Mouse (Mus musculus): ENCODE results near the gene Clec4d.

Gene Clec4d

DNA sequence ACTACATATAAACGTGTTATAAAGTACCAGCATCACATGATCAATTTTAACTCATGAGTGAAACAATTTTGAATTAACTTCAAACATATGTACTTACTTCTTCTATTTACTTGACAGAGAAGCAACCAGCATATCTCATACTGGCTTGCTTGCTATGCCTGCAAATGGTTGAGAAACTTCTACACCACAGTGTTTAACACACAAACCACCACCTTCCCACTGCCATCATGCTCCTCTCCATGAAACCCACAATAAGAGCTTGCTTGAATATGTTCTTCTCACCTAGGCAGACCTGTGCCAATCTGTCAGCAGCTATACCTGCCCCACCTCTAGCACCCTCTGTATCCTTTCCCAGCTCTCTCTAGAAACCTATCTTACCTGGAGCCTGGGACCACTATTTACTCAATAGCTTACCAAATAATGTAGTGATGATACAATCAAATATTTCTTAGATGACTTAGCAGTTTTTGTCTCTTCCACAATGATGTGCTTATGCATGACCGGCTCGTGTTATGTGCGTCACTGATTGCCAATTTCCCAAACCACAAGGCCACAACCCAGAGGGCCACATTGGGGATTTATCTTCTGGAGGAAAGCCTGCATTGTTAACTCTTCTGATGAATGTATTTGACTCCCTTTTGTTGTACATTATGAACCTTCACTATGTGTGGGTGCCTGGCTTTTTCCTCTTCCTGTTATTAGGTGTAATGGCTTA is 1.9 kb upstream of the Clec4d start:
- no peaks in the 10 kb centered on the region for H3K4me1 ChIP-seq (replicated peaks; ENCODE audit: low read depth, low read length)
- no peaks in the 10 kb centered on the region for H3K36me3 ChIP-seq (ENCODE audit: insufficient read depth, low read length)
- H3K4me3 ChIP-seq (replicated peaks; ENCODE audit: low read length), result no peak overlapping the region
- H3K9me3 ChIP-seq (ENCODE audit: low read length), result peaks cover 23% of the 10 kb centered on the region
- no peaks in the 10 kb centered on the region for H3K27me3 ChIP-seq (ENCODE audit: insufficient read depth, low read length)
- TF ChIP-seq CTCF (conservative IDR thresholded peaks at IDR 0.05; ENCODE audit: low read length) (no peak), POU5F1 (IDR thresholded peaks at IDR 0.05; ENCODE audit: borderline replicate concordance, low read length) (no peak), NANOG (IDR thresholded peaks at IDR 0.05; ENCODE audit: borderline replicate concordance, low read length) (no peak)

DNA sequence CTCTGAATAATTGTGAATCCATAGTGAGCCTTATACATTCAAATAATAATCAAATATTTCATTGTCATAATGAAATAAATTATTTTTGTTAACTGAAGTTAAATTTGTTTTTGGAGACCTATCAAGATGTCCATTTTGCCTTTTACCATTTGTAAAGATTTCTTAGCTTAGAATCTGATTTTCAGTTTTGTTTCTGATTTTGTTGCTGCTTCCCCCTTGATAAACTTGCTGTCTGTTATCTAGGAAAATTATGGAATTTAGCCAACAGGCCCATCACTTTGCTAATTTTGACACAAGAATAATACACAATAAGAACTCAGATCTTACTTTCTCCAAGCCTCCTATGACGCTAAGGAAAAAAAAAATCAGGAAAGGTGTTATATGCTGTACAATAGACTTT is 1.0 kb upstream of the Clec4d start:
- no peak for TF ChIP-seq POU5F1 (IDR thresholded peaks at IDR 0.05; ENCODE audit: borderline replicate concordance, low read length)
- TF ChIP-seq CTCF (conservative IDR thresholded peaks at IDR 0.05; ENCODE audit: low read length), result no peak
- TF ChIP-seq NANOG (IDR thresholded peaks at IDR 0.05; ENCODE audit: borderline replicate concordance, low read length), result no peak
- H3K9me3 ChIP-seq (ENCODE audit: low read length), result peaks cover 19% of the 10 kb centered on the region
- H3K4me3 ChIP-seq (replicated peaks; ENCODE audit: low read length), result no peak overlapping the region
- no peaks in the 10 kb centered on the region for H3K27me3 ChIP-seq (ENCODE audit: insufficient read depth, low read length)
- no peaks in the 10 kb centered on the region for H3K4me1 ChIP-seq (replicated peaks; ENCODE audit: low read depth, low read length)
- H3K36me3 ChIP-seq (ENCODE audit: insufficient read depth, low read length), result no peaks in the 10 kb centered on the region

DNA sequence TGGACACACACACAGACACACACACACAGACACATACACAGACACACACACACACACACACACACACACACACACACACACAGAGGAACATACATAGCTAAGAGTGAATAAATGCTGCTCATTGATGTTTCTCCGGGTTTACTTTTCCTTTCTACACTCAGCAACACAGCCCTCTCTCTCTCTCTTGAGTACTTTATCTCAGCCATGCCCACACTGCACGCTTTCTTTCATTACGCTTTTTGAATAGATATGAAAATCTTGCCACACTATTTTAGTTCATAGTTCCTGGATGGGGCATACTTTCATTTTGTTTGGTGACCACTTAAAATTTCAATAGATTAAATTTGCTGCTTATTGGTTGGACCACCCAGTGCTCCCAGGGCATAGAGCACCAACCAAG is 2.3 kb downstream of the Clec4d start:
- TF ChIP-seq NANOG (IDR thresholded peaks at IDR 0.05; ENCODE audit: borderline replicate concordance, low read length), result no peak
- TF ChIP-seq POU5F1 (IDR thresholded peaks at IDR 0.05; ENCODE audit: borderline replicate concordance, low read length), result no peak
- no peak for TF ChIP-seq CTCF (conservative IDR thresholded peaks at IDR 0.05; ENCODE audit: low read length)
- Histone ChIP-seq H3K4me3 (replicated peaks; ENCODE audit: low read length) (no peak overlapping the region), H3K36me3 (ENCODE audit: insufficient read depth, low read length) (no peaks in the 10 kb centered on the region), H3K4me1 (replicated peaks; ENCODE audit: low read depth, low read length) (no peaks in the 10 kb centered on the region), H3K27me3 (ENCODE audit: insufficient read depth, low read length) (no peaks in the 10 kb centered on the region), H3K9me3 (ENCODE audit: low read length) (no peaks in the 10 kb centered on the region)

DNA sequence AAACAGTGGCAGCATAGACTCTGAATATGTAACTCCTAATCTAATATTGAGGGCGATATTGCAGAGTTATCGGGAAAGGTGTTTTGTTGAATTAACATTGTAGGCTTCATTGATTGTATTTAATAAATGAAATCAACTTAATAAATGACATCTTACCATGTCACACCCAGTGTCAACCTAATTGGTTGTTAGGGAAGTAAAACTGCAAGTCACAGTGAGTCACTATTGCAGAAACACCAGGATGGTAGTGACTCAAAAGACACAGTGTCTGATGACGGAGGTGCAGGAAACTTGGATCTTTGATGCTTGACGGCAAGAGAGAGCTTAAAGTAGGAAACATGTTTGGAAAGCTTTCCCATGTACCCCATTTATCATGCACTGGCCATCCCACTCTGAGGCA is 3.9 kb downstream of the Clec4d start:
- Histone ChIP-seq H3K27me3 (ENCODE audit: insufficient read depth, low read length) (no peaks in the 10 kb centered on the region), H3K4me3 (replicated peaks; ENCODE audit: low read length) (no peak overlapping the region), H3K9me3 (ENCODE audit: low read length) (no peaks in the 10 kb centered on the region), H3K4me1 (replicated peaks; ENCODE audit: low read depth, low read length) (no peaks in the 10 kb centered on the region), H3K36me3 (ENCODE audit: insufficient read depth, low read length) (no peaks in the 10 kb centered on the region)
- TF ChIP-seq NANOG (IDR thresholded peaks at IDR 0.05; ENCODE audit: borderline replicate concordance, low read length) (no peak), POU5F1 (IDR thresholded peaks at IDR 0.05; ENCODE audit: borderline replicate concordance, low read length) (no peak), CTCF (conservative IDR thresholded peaks at IDR 0.05; ENCODE audit: low read length) (no peak)

DNA sequence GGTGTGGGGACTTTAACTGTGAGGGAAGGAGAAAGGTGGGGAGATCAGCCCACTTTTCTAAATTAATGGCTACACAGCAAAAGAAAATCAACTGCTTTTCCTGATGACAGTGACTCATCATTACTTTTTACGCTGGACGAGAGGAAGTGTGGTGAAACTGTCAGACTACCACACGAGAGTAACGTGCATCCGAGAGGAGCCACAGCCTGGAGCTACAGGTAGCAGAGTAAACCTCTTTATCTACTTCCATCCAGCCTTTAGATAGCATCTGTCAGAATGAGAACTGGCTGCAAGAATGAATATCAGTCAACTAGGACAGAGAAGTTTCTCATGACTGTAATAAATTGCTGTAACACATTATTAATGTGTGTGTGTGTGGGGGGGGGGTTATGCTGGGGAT is 5.0 kb downstream of the Clec4d start:
- H3K9me3 ChIP-seq (ENCODE audit: low read length), result no peaks in the 10 kb centered on the region
- H3K4me1 ChIP-seq (replicated peaks; ENCODE audit: low read depth, low read length), result no peaks in the 10 kb centered on the region
- H3K27me3 ChIP-seq (ENCODE audit: insufficient read depth, low read length), result no peaks in the 10 kb centered on the region
- no peak overlapping the region for H3K4me3 ChIP-seq (replicated peaks; ENCODE audit: low read length)
- H3K36me3 ChIP-seq (ENCODE audit: insufficient read depth, low read length), result no peaks in the 10 kb centered on the region
- no peak for TF ChIP-seq NANOG (IDR thresholded peaks at IDR 0.05; ENCODE audit: borderline replicate concordance, low read length)
- TF ChIP-seq CTCF (conservative IDR thresholded peaks at IDR 0.05; ENCODE audit: low read length), result no peak
- no peak for TF ChIP-seq POU5F1 (IDR thresholded peaks at IDR 0.05; ENCODE audit: borderline replicate concordance, low read length)

DNA sequence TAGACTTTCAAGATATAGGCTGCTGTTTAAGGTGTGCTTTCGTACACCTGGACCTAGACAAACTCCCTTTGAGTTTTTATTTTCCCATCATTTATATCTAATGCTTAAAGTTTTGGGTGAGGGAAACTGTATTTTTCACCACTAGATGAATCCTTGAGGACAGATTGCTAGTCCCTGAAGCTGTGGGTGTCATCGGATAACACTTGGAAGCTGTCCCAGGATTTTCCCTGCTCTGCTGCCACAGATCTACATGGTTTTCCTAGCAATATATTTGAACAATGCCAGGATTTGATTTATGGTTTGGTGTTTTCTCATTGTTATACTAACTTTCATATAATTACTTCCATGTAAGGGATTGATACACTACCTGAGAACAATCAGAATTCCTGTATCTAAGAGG is 17.5 kb downstream of the Clec4d start:
- no peak overlapping the region for H3K4me3 ChIP-seq (replicated peaks; ENCODE audit: low read length)
- no peaks in the 10 kb centered on the region for H3K4me1 ChIP-seq (replicated peaks; ENCODE audit: low read depth, low read length)
- no peaks in the 10 kb centered on the region for H3K27me3 ChIP-seq (ENCODE audit: insufficient read depth, low read length)
- H3K36me3 ChIP-seq (ENCODE audit: insufficient read depth, low read length), result no peaks in the 10 kb centered on the region
- peaks cover 19% of the 10 kb centered on the region for H3K9me3 ChIP-seq (ENCODE audit: low read length)
- TF ChIP-seq POU5F1 (IDR thresholded peaks at IDR 0.05; ENCODE audit: borderline replicate concordance, low read length), result no peak
- TF ChIP-seq NANOG (IDR thresholded peaks at IDR 0.05; ENCODE audit: borderline replicate concordance, low read length), result no peak
- no peak for TF ChIP-seq CTCF (conservative IDR thresholded peaks at IDR 0.05; ENCODE audit: low read length)

DNA sequence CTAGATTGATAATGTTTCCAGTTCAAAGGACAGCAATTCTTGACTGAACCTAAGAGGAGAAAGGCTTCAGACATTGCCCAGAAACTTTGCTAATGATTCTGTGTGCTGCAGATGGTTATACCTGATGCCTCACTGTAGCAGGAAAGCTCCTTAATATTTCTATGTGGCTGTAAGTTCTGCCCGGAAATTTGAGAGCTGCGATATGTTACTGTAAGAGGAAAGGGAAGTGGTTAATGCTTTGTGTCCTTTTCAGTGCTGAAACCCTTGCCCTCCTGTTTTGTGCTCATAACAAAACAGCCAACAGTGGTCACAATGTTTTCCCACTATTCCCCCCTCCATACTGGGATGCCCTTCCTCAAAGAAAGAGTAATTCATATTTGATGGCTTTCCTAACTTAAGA is 24.4 kb downstream of the Clec4d start:
- Histone ChIP-seq H3K36me3 (ENCODE audit: insufficient read depth, low read length) (no peaks in the 10 kb centered on the region), H3K27me3 (ENCODE audit: insufficient read depth, low read length) (no peaks in the 10 kb centered on the region)

DNA sequence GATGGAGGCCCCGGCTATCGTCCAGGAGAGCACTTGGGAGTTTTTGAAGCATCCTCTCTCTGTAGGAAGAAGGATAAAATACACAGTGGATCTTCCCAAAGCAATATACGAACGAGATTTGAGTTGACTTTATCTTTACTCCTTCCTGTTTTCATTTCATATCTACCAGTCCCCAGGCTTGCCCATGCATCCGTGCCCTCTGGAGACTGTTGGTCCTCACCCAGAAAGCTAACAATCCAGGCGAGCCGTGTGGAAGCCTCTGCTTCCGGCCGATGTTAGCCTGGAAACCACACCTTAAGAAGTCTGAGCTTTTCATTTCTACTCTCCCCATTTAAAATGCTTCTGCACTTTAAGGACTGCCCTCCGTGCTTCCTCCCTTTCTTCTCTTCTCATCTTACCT is 27.0 kb downstream of the Clec4d start:
- H3K9me3 ChIP-seq (ENCODE audit: low read length), result peaks cover 6% of the 10 kb centered on the region; the same call in 1 of the 2 replicates
- H3K4me3 ChIP-seq (replicated peaks; ENCODE audit: low read length), result no peak overlapping the region
- peaks cover 4% of the 10 kb centered on the region; the same call in 1 of the 2 replicates for H3K4me1 ChIP-seq (replicated peaks; ENCODE audit: low read depth, low read length)
- no peaks in the 10 kb centered on the region for H3K27me3 ChIP-seq (ENCODE audit: insufficient read depth, low read length)
- no peaks in the 10 kb centered on the region for H3K36me3 ChIP-seq (ENCODE audit: insufficient read depth, low read length)
- TF ChIP-seq NANOG (IDR thresholded peaks at IDR 0.05; ENCODE audit: borderline replicate concordance, low read length), result no peak
- TF ChIP-seq POU5F1 (IDR thresholded peaks at IDR 0.05; ENCODE audit: borderline replicate concordance, low read length), result no peak
- TF ChIP-seq CTCF (conservative IDR thresholded peaks at IDR 0.05; ENCODE audit: low read length), result no peak

More for the DNA sequence above, 24.4 kb downstream of the Clec4d start:
- Histone ChIP-seq H3K4me3 (replicated peaks; ENCODE audit: low read length) (no peak overlapping the region), H3K9me3 (ENCODE audit: low read length) (no peaks in the 10 kb centered on the region), H3K4me1 (replicated peaks; ENCODE audit: low read depth, low read length) (peaks cover 4% of the 10 kb centered on the region; the same call in 1 of the 2 replicates)
- TF ChIP-seq POU5F1 (IDR thresholded peaks at IDR 0.05; ENCODE audit: borderline replicate concordance, low read length) (no peak), CTCF (conservative IDR thresholded peaks at IDR 0.05; ENCODE audit: low read length) (no peak), NANOG (IDR thresholded peaks at IDR 0.05; ENCODE audit: borderline replicate concordance, low read length) (no peak)

DNA sequence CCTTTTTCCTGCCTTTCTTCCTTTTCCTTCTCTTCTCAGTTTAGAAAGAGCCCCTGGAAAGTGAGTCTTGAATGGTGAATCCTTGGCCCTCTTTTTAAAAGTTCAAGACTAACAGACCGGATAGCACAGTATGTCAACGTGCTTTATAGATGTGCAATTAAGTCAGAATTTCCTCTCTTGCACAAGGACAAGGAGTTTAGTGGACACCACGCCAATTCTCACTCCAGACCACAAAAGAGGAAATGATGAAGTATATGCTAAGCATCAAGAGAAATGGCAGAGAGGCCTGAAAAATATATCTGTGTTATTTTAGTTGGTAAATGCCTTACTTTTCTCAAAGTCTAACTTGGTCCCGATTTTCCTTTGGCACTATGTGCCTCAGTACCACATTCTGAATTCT is 27.8 kb downstream of the Clec4d start, which contains the start of gene Clec4e:
Clec4e (minus strand) TSS at position 118 of the 400 bp plus-strand sequence.
- Histone ChIP-seq H3K9me3 (ENCODE audit: low read length) (peaks cover 6% of the 10 kb centered on the region; the same call in 1 of the 2 replicates), H3K4me1 (replicated peaks; ENCODE audit: low read depth, low read length) (peaks cover 4% of the 10 kb centered on the region; the same call in 1 of the 2 replicates), H3K4me3 (replicated peaks; ENCODE audit: low read length) (no peak within 1 kb of the TSS), H3K27me3 (ENCODE audit: insufficient read depth, low read length) (no peaks in the 10 kb centered on the region), H3K36me3 (ENCODE audit: insufficient read depth, low read length) (no peaks in the 10 kb centered on the region)
- TF ChIP-seq POU5F1 (IDR thresholded peaks at IDR 0.05; ENCODE audit: borderline replicate concordance, low read length), result no peak
- no peak for TF ChIP-seq CTCF (conservative IDR thresholded peaks at IDR 0.05; ENCODE audit: low read length)
- no peak for TF ChIP-seq NANOG (IDR thresholded peaks at IDR 0.05; ENCODE audit: borderline replicate concordance, low read length)
